Mouse (Mus musculus): ENCODE data around the gene Scap. TPM values are rescaled to one million over a fixed set of nuclear protein-coding genes. Genes with fewer than 3 reads are reported as not detected.

Gene Scap
- polyA plus RNA-seq, 1 experiment from 2014 or later = 41.9 TPM

Other genes starting within 250 kb of the Scap start
- 153 and 167 TPM in 2 replicates for gene Smarcc1, start 215.6 kb upstream of the Scap start, polyA plus RNA-seq (2015; fragmentation: Nextera tagmentation; extraction: Ambion mirVana)
- gene Dhx30, start 215.5 kb upstream of the Scap start, polyA plus RNA-seq (2015; fragmentation: Nextera tagmentation; extraction: Ambion mirVana) = 221 and 223 TPM in 2 replicates
- 58.9 and 70.2 TPM in 2 replicates for gene Cspg5, start 89.5 kb upstream of the Scap start, polyA plus RNA-seq (2015; fragmentation: Nextera tagmentation; extraction: Ambion mirVana)
- gene Elp6, start 28.1 kb upstream of the Scap start, polyA plus RNA-seq (2015; fragmentation: Nextera tagmentation; extraction: Ambion mirVana) = 46.1 and 46.2 TPM in 2 replicates
- gene Ptpn23, start 74.9 kb downstream of the Scap start, polyA plus RNA-seq (2015; fragmentation: Nextera tagmentation; extraction: Ambion mirVana) = 21.6 and 25.7 TPM in 2 replicates
- gene Ngp, start 86.5 kb downstream of the Scap start, polyA plus RNA-seq (2015; fragmentation: Nextera tagmentation; extraction: Ambion mirVana) = 0.43 and 1.3 TPM in 2 replicates
- gene Klhl18, start 143.4 kb downstream of the Scap start, polyA plus RNA-seq (2015; fragmentation: Nextera tagmentation; extraction: Ambion mirVana) = 14.5 and 16.0 TPM in 2 replicates
- 2.4 and 2.6 TPM in 2 replicates for gene Kif9, start 143.7 kb downstream of the Scap start, polyA plus RNA-seq (2015; fragmentation: Nextera tagmentation; extraction: Ambion mirVana)
- 41.7 and 44.7 TPM in 2 replicates for gene Setd2, start 199.3 kb downstream of the Scap start, polyA plus RNA-seq (2015; fragmentation: Nextera tagmentation; extraction: Ambion mirVana)

Data from midbrain, embryonic 13.5 days (tissue).